17 mouse cellular contexts compared by ENCODE assay signal in genomic region chr2:76682301-76682700, GRCm38 (mm10). TPM values are rescaled to one million over a fixed set of nuclear protein-coding genes. Genes with fewer than 3 reads are reported as not detected.
"Had no signal": no experiment of that assay in that cellular context is flagged by ENCODE, and none has a peak within 500 bp of the region (broad histone marks: within the 10 kb centered on the region; RNA-seq: fewer than 3 reads in every experiment).

No protein-coding gene starts in this region.

- ATAC-seq: liver, postnatal 0 days; lung, postnatal 0 days; midbrain, embryonic 13.5 days; midbrain, embryonic 15.5 days had no signal

- DNase-seq: liver, postnatal 0 days; lung, adult 2 months; lung, postnatal 14 days; lung, postnatal 36 days; retina, postnatal 1 day; right cerebral cortex, adult 18-20 months; right cerebral cortex, postnatal 25 days; right cerebral cortex, postnatal 4 days; spleen, adult 18-20 months; thymus, adult 18-20 months; thymus, postnatal 14 days; thymus, postnatal 36 days had no signal

RNA-seq across cellular contexts. Expression of gene Pjvk, which starts 34.0 kb away (rescaled TPM):
- total RNA-seq: midbrain, postnatal 0 days had no signal
- polyA plus RNA-seq: liver, postnatal 0 days; lung, adult 2 months; small intestine, adult 2 months had no signal
